Mouse (Mus musculus): ENCODE results near the gene Klk4. TPM values are rescaled to one million over a fixed set of nuclear protein-coding genes. Genes with fewer than 3 reads are reported as not detected.

Klk4 gene
- polyA plus RNA-seq, 1 experiment: not detected

DNA sequence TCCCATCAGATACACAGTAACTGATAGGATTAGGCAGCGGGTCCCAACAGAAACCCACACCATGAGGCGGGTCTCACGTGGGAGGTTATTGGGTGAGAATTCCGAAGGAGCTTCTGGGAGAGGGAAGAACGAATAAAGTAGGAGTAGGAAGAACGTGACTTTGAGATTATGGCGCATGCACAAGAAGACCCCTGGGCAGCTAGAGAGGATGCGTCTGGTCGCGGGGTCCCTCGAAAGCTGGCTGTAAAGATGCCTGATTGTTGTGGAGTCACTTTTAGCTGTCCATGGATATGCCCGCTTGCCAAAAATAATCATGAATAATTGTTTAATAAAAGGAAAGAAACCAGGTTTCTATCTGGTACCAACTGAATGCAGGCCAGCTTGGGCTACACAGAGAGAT, 23.5 kb upstream of the Klk4 start:
- H3K27ac ChIP-seq (ENCODE audit: insufficient read depth, low read depth, low read length): no peak overlapping the region
- H3K27me3 ChIP-seq (ENCODE audit: control insufficient read depth, insufficient read depth, low read length): no peaks in the 10 kb centered on the region
- 92% methylated on average over 12 of the region's 12 CpGs for WGBS
- H3K4me3 ChIP-seq (ENCODE audit: low read depth, low read length): no peak overlapping the region
- TF ChIP-seq POLR2A (IDR thresholded peaks at IDR 0.05; ENCODE audit: low read depth, low read length): no peak
- no peak for TF ChIP-seq CTCF (IDR thresholded peaks at IDR 0.05; ENCODE audit: extremely low read depth, insufficient read length, insufficient replicate concordance, low read depth, low read length)
- no peaks in the 10 kb centered on the region for H3K4me1 ChIP-seq (ENCODE audit: control insufficient read depth, insufficient read depth, insufficient read length, low read length)
- no peaks in the 10 kb centered on the region for H3K36me3 ChIP-seq (ENCODE audit: control insufficient read depth, insufficient read depth, low read length)

DNA sequence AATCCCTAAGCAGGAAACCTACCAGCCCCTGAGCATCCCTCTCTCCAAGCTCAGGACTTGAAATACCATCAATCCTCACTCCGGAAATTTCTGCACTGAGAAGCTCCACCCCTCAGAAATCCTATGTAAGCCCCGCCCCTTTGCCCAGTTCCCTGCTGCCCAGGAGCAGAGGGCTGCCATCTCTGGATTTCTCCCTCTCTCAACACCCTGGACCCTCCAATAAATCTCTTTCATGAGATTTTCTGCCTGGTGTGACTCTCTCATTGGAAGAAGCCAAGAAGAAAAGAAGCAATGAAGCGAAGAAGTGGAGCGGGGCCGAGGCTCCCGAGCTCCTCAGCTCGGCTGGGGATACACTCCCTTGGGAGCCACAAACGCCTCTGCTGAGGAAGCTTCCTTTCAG, 20.5 kb upstream of the Klk4 start:
- no peak overlapping the region for H3K27ac ChIP-seq (ENCODE audit: insufficient read depth, low read depth, low read length)
- 80% methylated on average over 8 of the region's 8 CpGs for WGBS
- TF ChIP-seq CTCF (IDR thresholded peaks at IDR 0.05; ENCODE audit: extremely low read depth, insufficient read length, insufficient replicate concordance, low read depth, low read length) (no peak), POLR2A (IDR thresholded peaks at IDR 0.05; ENCODE audit: low read depth, low read length) (no peak)
- H3K36me3 ChIP-seq (ENCODE audit: control insufficient read depth, insufficient read depth, low read length): no peaks in the 10 kb centered on the region
- no peaks in the 10 kb centered on the region for H3K4me1 ChIP-seq (ENCODE audit: control insufficient read depth, insufficient read depth, insufficient read length, low read length)
- no peak overlapping the region for H3K4me3 ChIP-seq (ENCODE audit: low read depth, low read length)
- no peaks in the 10 kb centered on the region for H3K27me3 ChIP-seq (ENCODE audit: control insufficient read depth, insufficient read depth, low read length)

DNA sequence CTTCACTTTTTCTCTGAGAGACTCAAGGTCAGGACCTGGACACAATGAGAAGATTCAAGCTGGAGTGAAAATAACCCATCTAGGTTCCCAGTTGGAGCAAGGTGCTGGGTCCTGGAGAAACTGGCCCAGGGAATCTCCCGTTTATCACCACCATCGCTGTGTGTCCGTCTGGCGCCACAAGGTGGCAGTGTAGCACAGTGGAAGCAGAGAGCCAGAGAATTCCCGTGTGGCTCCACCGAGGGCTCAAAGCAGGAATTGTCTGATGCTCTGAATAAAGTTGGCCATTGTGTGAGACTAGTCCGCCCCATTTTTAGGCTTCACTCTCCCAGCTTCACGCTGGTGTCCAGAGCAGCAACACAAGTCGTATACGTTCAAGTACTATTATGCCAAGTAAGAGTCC, 7.7 kb upstream of the Klk4 start:
- Histone ChIP-seq H3K27ac (ENCODE audit: insufficient read depth, low read depth, low read length) (no peak overlapping the region), H3K4me3 (ENCODE audit: low read depth, low read length) (no peak overlapping the region), H3K36me3 (ENCODE audit: control insufficient read depth, insufficient read depth, low read length) (no peaks in the 10 kb centered on the region), H3K27me3 (ENCODE audit: control insufficient read depth, insufficient read depth, low read length) (no peaks in the 10 kb centered on the region), H3K4me1 (ENCODE audit: control insufficient read depth, insufficient read depth, insufficient read length, low read length) (no peaks in the 10 kb centered on the region)
- TF ChIP-seq POLR2A (IDR thresholded peaks at IDR 0.05; ENCODE audit: low read depth, low read length): no peak
- peak; percentile 84; the same call in 1 of the 2 replicates for TF ChIP-seq CTCF (IDR thresholded peaks at IDR 0.05; ENCODE audit: extremely low read depth, insufficient read length, insufficient replicate concordance, low read depth, low read length)
- WGBS: 12% methylated on average over 10 of the region's 10 CpGs

DNA sequence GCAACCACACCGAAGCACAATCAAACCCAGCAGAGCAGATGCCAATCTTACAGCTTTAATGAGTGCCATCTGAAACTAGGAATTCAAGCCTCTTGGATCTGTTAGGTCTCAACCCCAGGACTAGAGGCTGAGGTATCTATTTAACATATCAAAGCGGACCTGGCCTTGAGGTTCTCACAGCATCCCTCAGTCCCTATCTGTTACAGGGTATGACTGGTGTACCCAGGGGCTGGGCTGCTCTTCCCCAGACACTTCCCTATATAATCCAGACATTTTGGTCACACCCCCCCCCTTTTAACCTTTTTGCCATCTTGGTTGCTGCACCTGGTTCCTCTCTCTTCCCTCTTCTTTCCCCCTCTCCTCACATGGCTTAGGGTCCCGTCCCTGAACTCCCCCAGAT, 7.3 kb upstream of the Klk4 start:
- H3K36me3 ChIP-seq (ENCODE audit: control insufficient read depth, insufficient read depth, low read length): no peaks in the 10 kb centered on the region
- no peaks in the 10 kb centered on the region for H3K4me1 ChIP-seq (ENCODE audit: control insufficient read depth, insufficient read depth, insufficient read length, low read length)
- TF ChIP-seq POLR2A (IDR thresholded peaks at IDR 0.05; ENCODE audit: low read depth, low read length): no peak
- no peak overlapping the region for H3K27ac ChIP-seq (ENCODE audit: insufficient read depth, low read depth, low read length)
- no peaks in the 10 kb centered on the region for H3K27me3 ChIP-seq (ENCODE audit: control insufficient read depth, insufficient read depth, low read length)
- H3K4me3 ChIP-seq (ENCODE audit: low read depth, low read length): no peak overlapping the region
- 76% methylated on average over 3 of the region's 3 CpGs for WGBS

DNA sequence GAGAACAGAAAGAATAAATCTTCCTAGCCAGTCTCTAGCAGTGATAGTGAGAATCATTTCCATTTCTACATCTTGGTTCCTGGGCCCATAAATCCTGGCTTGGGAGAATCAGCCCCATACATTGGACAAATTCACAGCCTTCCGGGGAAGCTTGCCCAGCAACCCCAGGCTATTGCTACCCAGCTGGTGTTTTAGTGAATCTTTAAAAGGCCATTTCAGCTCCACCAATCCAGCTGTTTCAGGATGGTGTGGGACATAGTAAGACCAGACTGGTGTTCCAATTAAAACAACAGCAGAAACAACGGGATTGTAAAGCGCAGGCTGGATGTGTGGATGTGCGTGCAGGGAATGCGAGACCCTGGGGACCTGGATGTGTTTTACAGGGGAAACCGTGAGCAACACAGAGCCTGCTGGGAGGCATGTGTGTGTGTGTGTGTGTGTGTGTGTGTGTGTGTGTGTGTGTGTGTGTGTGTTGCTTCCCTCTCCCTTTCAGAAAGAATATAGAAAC, 6.0 kb upstream of the Klk4 start:
- Histone ChIP-seq H3K4me1 (ENCODE audit: control insufficient read depth, insufficient read depth, insufficient read length, low read length) (no peaks in the 10 kb centered on the region), H3K27ac (ENCODE audit: insufficient read depth, low read depth, low read length) (no peak overlapping the region), H3K4me3 (ENCODE audit: low read depth, low read length) (no peak overlapping the region), H3K27me3 (ENCODE audit: control insufficient read depth, insufficient read depth, low read length) (no peaks in the 10 kb centered on the region), H3K36me3 (ENCODE audit: control insufficient read depth, insufficient read depth, low read length) (no peaks in the 10 kb centered on the region)
- 84% methylated on average over 6 of the region's 6 CpGs for WGBS
- TF ChIP-seq CTCF (IDR thresholded peaks at IDR 0.05; ENCODE audit: extremely low read depth, insufficient read length, insufficient replicate concordance, low read depth, low read length) (no peak), POLR2A (IDR thresholded peaks at IDR 0.05; ENCODE audit: low read depth, low read length) (no peak)

DNA sequence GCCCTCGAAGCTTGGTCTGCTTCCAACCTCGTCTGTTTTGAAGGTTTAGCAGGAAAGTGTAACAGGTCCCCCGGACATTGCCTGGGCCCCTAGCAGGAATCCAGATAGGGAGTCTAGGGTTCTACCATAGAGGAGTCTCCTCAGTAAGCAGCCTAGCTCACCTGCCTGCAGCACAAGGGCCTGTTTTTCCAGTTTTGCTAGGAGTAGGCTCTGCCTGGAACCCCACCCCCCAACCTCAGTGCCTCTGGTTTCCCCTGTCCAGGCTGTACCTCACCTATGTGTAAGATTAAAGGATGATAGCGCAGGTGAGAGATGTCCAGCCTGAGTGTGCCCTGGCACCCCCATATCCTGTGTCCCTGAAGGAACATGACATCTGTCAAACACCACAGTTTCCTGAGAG, 4.5 kb upstream of the Klk4 start:
- Histone ChIP-seq H3K4me1 (ENCODE audit: control insufficient read depth, insufficient read depth, insufficient read length, low read length) (no peaks in the 10 kb centered on the region), H3K27ac (ENCODE audit: insufficient read depth, low read depth, low read length) (no peak overlapping the region), H3K27me3 (ENCODE audit: control insufficient read depth, insufficient read depth, low read length) (no peaks in the 10 kb centered on the region), H3K4me3 (ENCODE audit: low read depth, low read length) (no peak overlapping the region), H3K36me3 (ENCODE audit: control insufficient read depth, insufficient read depth, low read length) (no peaks in the 10 kb centered on the region)
- 39% methylated on average over 4 of the region's 4 CpGs for WGBS
- no peak for TF ChIP-seq POLR2A (IDR thresholded peaks at IDR 0.05; ENCODE audit: low read depth, low read length)
- TF ChIP-seq CTCF (IDR thresholded peaks at IDR 0.05; ENCODE audit: extremely low read depth, insufficient read length, insufficient replicate concordance, low read depth, low read length): no peak

DNA sequence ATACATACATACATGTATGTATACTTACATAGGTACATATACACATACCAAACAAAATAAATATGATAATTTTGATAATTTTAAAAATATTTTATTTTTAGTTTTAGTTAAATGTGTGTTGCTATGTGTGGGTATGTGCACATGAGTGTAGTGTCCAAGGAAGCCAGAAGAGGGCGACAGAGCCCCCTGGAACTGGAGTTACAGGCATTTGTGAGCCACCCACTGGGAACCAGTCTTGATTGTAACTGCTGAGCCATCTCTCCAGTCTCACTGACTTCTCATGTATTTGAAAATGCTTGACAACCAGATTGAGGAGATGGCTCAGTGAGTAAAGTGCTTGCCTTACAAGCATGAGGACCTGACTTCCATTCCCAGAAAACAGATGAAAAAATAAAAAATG, 2.7 kb upstream of the Klk4 start:
- 26% methylated on average over 1 of the region's 1 CpGs for whole genome bisulfite sequencing
- H3K36me3 ChIP-seq (ENCODE audit: control insufficient read depth, insufficient read depth, low read length): no peaks in the 10 kb centered on the region
- TF ChIP-seq CTCF (IDR thresholded peaks at IDR 0.05; ENCODE audit: extremely low read depth, insufficient read length, insufficient replicate concordance, low read depth, low read length): no peak
- no peak for TF ChIP-seq POLR2A (IDR thresholded peaks at IDR 0.05; ENCODE audit: low read depth, low read length)
- no peaks in the 10 kb centered on the region for H3K27me3 ChIP-seq (ENCODE audit: control insufficient read depth, insufficient read depth, low read length)
- no peak overlapping the region for H3K4me3 ChIP-seq (ENCODE audit: low read depth, low read length)
- H3K27ac ChIP-seq (ENCODE audit: insufficient read depth, low read depth, low read length): no peak overlapping the region
- H3K4me1 ChIP-seq (ENCODE audit: control insufficient read depth, insufficient read depth, insufficient read length, low read length): no peaks in the 10 kb centered on the region

DNA sequence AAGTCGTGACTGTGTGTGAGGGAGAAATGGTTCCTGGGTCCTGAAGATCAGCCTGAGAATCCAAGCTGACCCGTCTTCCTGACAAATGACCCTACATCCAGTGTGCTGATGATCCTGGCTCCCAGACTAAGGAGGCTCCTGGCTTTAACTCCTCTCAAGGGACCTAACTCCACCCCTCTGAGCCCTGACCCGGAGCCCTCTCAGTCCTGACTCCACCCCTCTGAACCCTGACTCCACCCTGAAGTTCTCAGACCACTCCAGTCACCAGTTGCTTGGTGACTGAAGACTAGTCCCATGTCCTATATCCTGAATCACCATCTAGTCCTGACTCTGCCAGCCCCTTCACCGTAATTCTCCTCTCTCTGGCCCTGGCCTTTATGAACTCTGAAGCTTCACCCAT, 1.4 kb downstream of the Klk4 start:
- Histone ChIP-seq H3K27ac (ENCODE audit: insufficient read depth, low read depth, low read length) (no peak overlapping the region), H3K27me3 (ENCODE audit: control insufficient read depth, insufficient read depth, low read length) (no peaks in the 10 kb centered on the region), H3K36me3 (ENCODE audit: control insufficient read depth, insufficient read depth, low read length) (no peaks in the 10 kb centered on the region), H3K4me1 (ENCODE audit: control insufficient read depth, insufficient read depth, insufficient read length, low read length) (no peaks in the 10 kb centered on the region), H3K4me3 (ENCODE audit: low read depth, low read length) (no peak overlapping the region)
- WGBS: 24% methylated on average over 4 of the region's 4 CpGs
- TF ChIP-seq CTCF (IDR thresholded peaks at IDR 0.05; ENCODE audit: extremely low read depth, insufficient read length, insufficient replicate concordance, low read depth, low read length): no peak
- no peak for TF ChIP-seq POLR2A (IDR thresholded peaks at IDR 0.05; ENCODE audit: low read depth, low read length)
